Mouse (Mus musculus) CH12.LX (cell line): ENCODE results near the gene Cds2. TPM values are rescaled to one million over a fixed set of nuclear protein-coding genes. Genes with fewer than 3 reads are reported as not detected.

Source experiments
- DNase-seq: peaks from one replicate; pipeline ENCODE4 v3.0.0-alpha.2; 2013; ENCODE audit errors: extremely low read depth
- H3K27ac ChIP-seq: 2 replicates; pipeline ENCODE4 v1.5.1; 2012; ENCODE audit warnings: low read depth, mild to moderate bottlenecking, control low read depth, moderate library complexity; ENCODE audit not compliant: insufficient read depth
- H3K27me3 ChIP-seq: replicated peaks from 2 replicates; pipeline ENCODE3; 2012; ENCODE audit warnings: inconsistent platforms
- H3K36me3 ChIP-seq, 2 experiments: replicated peaks in 1 of 2; 2 replicates each; pipeline versions ENCODE3 to v1.6.1; 2012; ENCODE audit warnings: inconsistent platforms in 1 of 2, low read length in 1 of 2, mild to moderate bottlenecking in 1 of 2, mixed read lengths in 1 of 2, moderate library complexity in 1 of 2; ENCODE audit not compliant: control insufficient read depth in 1 of 2, insufficient read depth in 1 of 2
- H3K4me1 ChIP-seq, 2 experiments: 2 replicates each; pipeline ENCODE4 v1.6.1; 2012; ENCODE audit warnings: inconsistent platforms in 1 of 2, moderate library complexity in 1 of 2; ENCODE audit not compliant: insufficient read depth in 2 of 2, control insufficient read depth in 1 of 2
- H3K4me2 ChIP-seq: 2 replicates; pipeline ENCODE4 v1.6.1; 2012; ENCODE audit warnings: low read depth, mild to moderate bottlenecking, control low read depth; ENCODE audit not compliant: poor library complexity, insufficient read depth, severe bottlenecking
- H3K4me3 ChIP-seq, 3 experiments: fragments of 150-350 bp in 1 of 3; sonication (generic) in 1 of 3; replicated peaks in 1 of 3; 2 replicates each; pipeline versions ENCODE3 to v1.5.1; 2011 to 2012; ENCODE audit warnings: low read depth in 2 of 3, low read length in 2 of 3, mild to moderate bottlenecking in 2 of 3, moderate library complexity in 2 of 3, control low read depth in 1 of 3, improper control_type of control experiment in 1 of 3, inconsistent platforms in 1 of 3, mixed read lengths in 1 of 3; ENCODE audit not compliant: poor library complexity in 1 of 3
- H3K79me2 ChIP-seq: replicated peaks from 2 replicates; pipeline ENCODE4 v1.6.1; 2012; ENCODE audit warnings: mild to moderate bottlenecking, moderate library complexity; ENCODE audit not compliant: control insufficient read depth, poor library complexity, insufficient read depth, severe bottlenecking; ENCODE audit errors: extremely low read depth
- H3K9ac ChIP-seq: 2 replicates; pipeline ENCODE4 v1.6.1; 2012; ENCODE audit warnings: low read depth, mild to moderate bottlenecking, control low read depth, moderate library complexity; ENCODE audit not compliant: insufficient read depth
- H3K9me3 ChIP-seq: replicated peaks from 2 replicates; pipeline ENCODE3; 2012; ENCODE audit warnings: low read length, inconsistent platforms, mixed read lengths
- CTCF ChIP-seq, 2 experiments: IDR thresholded peaks in 1 of 2; conservative IDR thresholded peaks in 1 of 2; 2 replicates each; pipeline ENCODE4 v1.5.1; 2011 to 2012; ENCODE audit warnings: low read depth in 2 of 2, low read length in 2 of 2, improper control_type of control experiment in 1 of 2, inconsistent platforms in 1 of 2, mild to moderate bottlenecking in 1 of 2, moderate library complexity in 1 of 2
- EP300 ChIP-seq: IDR thresholded peaks from 2 replicates; pipeline ENCODE4 v1.6.1; 2011; ENCODE audit warnings: low read length, improper control_type of control experiment
- GABPA ChIP-seq: IDR thresholded peaks from 2 replicates; pipeline ENCODE4 v1.6.1; 2012; ENCODE audit warnings: low read depth, low read length, improper control_type of control experiment, inconsistent platforms; ENCODE audit not compliant: insufficient replicate concordance
- HCFC1 ChIP-seq: IDR thresholded peaks from 2 replicates; pipeline ENCODE4 v1.6.1; 2012; ENCODE audit warnings: low read depth, mild to moderate bottlenecking, inconsistent platforms, low read length, improper control_type of control experiment
- JUND ChIP-seq: conservative IDR thresholded peaks from 2 replicates; pipeline ENCODE4 v1.6.1; 2011; ENCODE audit warnings: low read depth, low read length, improper control_type of control experiment
- MAFK ChIP-seq: IDR thresholded peaks from 2 replicates; pipeline ENCODE4 v1.6.1; 2011; ENCODE audit warnings: low read length, improper control_type of control experiment; ENCODE audit not compliant: insufficient replicate concordance
- MAZ ChIP-seq: IDR thresholded peaks from 2 replicates; pipeline ENCODE4 v1.6.1; 2012; ENCODE audit warnings: low read depth, mild to moderate bottlenecking, inconsistent platforms, low read length, improper control_type of control experiment, moderate library complexity
- MXI1 ChIP-seq: IDR thresholded peaks from 2 replicates; pipeline ENCODE4 v1.6.1; 2011; ENCODE audit warnings: mild to moderate bottlenecking, low read depth, low read length, improper control_type of control experiment
- NELFE ChIP-seq: IDR thresholded peaks from 2 replicates; pipeline ENCODE4 v1.6.1; 2011; ENCODE audit warnings: low read depth, low read length, improper control_type of control experiment
- PAX5 ChIP-seq: IDR thresholded peaks from 2 replicates; pipeline ENCODE4 v1.6.1; 2012; ENCODE audit warnings: low read length, inconsistent platforms, mixed read lengths
- SMC3 ChIP-seq: IDR thresholded peaks from 2 replicates; pipeline ENCODE4 v1.6.1; 2011; ENCODE audit warnings: low read depth, low read length, improper control_type of control experiment
- UBTF ChIP-seq: IDR thresholded peaks from 2 replicates; pipeline ENCODE4 v1.6.1; 2012; ENCODE audit warnings: low read depth, mild to moderate bottlenecking, inconsistent platforms, low read length, improper control_type of control experiment, moderate library complexity
- USF2 ChIP-seq: conservative IDR thresholded peaks from 2 replicates; pipeline ENCODE4 v1.6.1; 2011; ENCODE audit warnings: low read depth, low read length, improper control_type of control experiment
- ZKSCAN1 ChIP-seq: IDR thresholded peaks from 2 replicates; pipeline ENCODE4 v1.6.1; 2012; ENCODE audit warnings: low read depth, inconsistent platforms, low read length, improper control_type of control experiment, borderline replicate concordance
- dilution Hi-C: fragments of 300-500 bp; cut with MboI; formaldehyde crosslinking; loops from 2 replicates; pipeline ENCODE4 v1.14.3; 2020; ENCODE audit warnings: low sequenced_read_pairs; ENCODE audit not compliant: extremely low pct_unique_long_range_greater_than_20kb, extremely low pct_ligation_motif_present
- in situ Hi-C: fragments of 300-500 bp; cut with MboI; formaldehyde crosslinking; loops from 3 replicates; pipeline ENCODE4 v1.14.3; 2019; ENCODE audit warnings: low sequenced_read_pairs, low pct_ligation_motif_present, low pct_unique_long_range_greater_than_20kb, mixed read lengths
- polyA plus RNA-seq: library from polyadenylated mRNA; unstranded; fragments of >175 nt; gene quantifications from 2 replicates; pipeline ENCODE4 v1.2.1, GENCODE M21; 2012; ENCODE audit warnings: low read depth; ENCODE audit not compliant: insufficient read length
- total RNA-seq, 2 experiments: library from RNA; depleted of rRNA; stranded (reverse); fragments of 300-350 nt in 1 of 2; fragments of >200 nt in 1 of 2; gene quantifications; 2 replicates each; pipeline ENCODE4 v1.2.3; 2012 to 2014

Gene Cds2
- total and polyA plus RNA-seq, 3 experiments = 20.3 to 38.9 (median 21.2) TPM

DNA sequence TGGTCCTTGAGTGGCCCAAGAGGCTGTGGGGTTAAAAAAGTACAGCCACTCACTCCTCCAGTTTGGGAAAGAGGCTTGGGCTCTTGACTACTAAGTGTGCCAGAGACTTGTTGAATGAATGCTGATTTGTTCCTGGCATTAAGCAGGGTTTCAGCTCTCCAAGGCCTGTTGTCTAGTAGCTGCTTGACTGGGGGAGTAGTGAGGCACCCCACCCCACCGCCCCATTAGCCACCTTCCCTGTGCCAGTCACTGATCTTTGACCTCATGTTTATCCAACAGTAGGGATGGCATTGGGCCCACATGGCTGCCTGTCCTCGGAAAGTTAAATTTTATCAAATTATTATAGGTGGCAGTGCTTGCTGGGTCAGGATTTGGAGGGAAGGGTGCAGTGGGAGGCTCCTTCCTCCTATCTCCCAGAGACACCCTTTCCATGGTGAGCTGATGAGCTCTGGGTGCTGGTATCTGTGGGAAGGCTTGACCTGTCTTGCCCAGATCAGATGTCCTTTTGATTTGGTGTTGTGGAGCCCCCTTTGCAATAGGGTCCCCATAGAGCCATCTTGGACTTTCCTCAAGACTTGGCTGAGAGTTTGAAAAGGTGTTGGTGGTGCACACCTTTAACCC, 7.5 kb downstream of the Cds2 start:
- TF ChIP-seq HCFC1 = no peak
- TF ChIP-seq MAZ = no peak
- TF ChIP-seq GABPA = no peak
- TF ChIP-seq MAFK = no peak
- TF ChIP-seq PAX5 = no peak
- no peak for TF ChIP-seq MXI1
- TF ChIP-seq EP300 = no peak
- TF ChIP-seq NELFE = no peak
- no peak for TF ChIP-seq SMC3
- Histone ChIP-seq H3K27me3 (no peaks in the 10 kb centered on the region), H3K9ac (no peak overlapping the region), H3K4me1 (peaks cover 8 to 45% of the 10 kb centered on the region in 2 experiments), H3K27ac (no peak overlapping the region), H3K79me2 (peaks cover 52% of the 10 kb centered on the region), H3K4me2 (no peak overlapping the region), H3K4me3 (no peak overlapping the region), H3K9me3 (no peaks in the 10 kb centered on the region), H3K36me3 (peaks cover 0 to 18% of the 10 kb centered on the region in 2 experiments)
- no peak for DNase-seq
- in situ Hi-C loops (no loop called here), dilution Hi-C loops (no loop called here)

DNA sequence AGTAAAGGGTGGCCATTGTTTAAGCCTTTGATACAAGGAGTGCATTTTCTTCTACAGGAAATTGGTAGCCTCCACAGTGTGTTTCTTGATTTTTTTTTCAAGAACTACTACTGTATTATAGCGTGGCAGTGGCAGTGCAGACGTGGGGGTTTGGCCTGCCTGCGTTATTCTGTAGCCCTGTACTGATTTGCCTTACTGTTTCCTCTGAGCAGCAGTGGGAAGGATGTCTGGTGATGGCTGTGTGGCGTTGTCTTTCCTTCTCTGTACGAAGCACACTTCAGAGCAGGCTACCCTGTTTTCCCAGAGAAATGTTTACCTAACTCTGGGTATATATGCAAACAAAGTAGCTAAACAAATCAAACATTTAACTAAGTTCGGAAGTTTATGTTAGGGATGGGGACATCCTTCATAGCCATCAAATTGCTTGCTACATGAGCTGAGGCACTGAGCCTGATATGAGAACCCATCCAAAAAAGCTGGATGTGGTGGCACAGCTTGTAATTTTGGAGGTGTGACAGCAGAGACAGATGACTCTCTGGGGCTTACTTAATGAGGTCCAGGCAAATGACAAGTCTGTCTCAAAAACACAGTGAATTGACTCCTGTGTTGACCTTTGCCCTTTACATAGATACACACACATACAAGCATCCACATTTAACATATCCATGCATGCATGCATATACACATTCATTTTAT, 9.9 kb downstream of the Cds2 start:
- peaks cover 0 to 23% of the 10 kb centered on the region in 2 experiments for H3K36me3 ChIP-seq
- no peak overlapping the region for H3K4me3 ChIP-seq
- H3K9me3 ChIP-seq = no peaks in the 10 kb centered on the region
- TF ChIP-seq USF2 (no peak), ZKSCAN1 (no peak), UBTF (no peak), JUND (no peak), CTCF (conservative IDR thresholded peaks at IDR 0.05 in 1 of 2, IDR thresholded peaks at IDR 0.05 in 1 of 2; ENCODE audit: low read depth in 2 of 2, low read length in 2 of 2) (no peak)
- no peaks in the 10 kb centered on the region for H3K27me3 ChIP-seq
- peaks cover 5 to 42% of the 10 kb centered on the region in 2 experiments; a peak in 3 of 4 replicates for H3K4me1 ChIP-seq
- no peak overlapping the region for H3K27ac ChIP-seq
- H3K4me2 ChIP-seq = no peak overlapping the region
- DNase-seq = no peak
- dilution Hi-C loops = no loop called here
- peaks cover 40% of the 10 kb centered on the region for H3K79me2 ChIP-seq
- in situ Hi-C loops = no loop called here
- H3K9ac ChIP-seq = no peak overlapping the region
